Mouse (Mus musculus) adipose tissue, adult 10 weeks (tissue): ENCODE data around the gene Olfr685. TPM values are rescaled to one million over a fixed set of nuclear protein-coding genes. Genes with fewer than 3 reads are reported as not detected.

Experiments used
- polyA plus RNA-seq: library from polyadenylated mRNA; stranded (reverse); fragments of 350-450 nt; fragmentation: Illumina TruSeq; extraction: RNeasy Lipid Tissue Mini Kit (QIAGEN cat#74804); gene quantifications from one replicate; pipeline ENCODE4 v1.2.3, GENCODE M21; 2014; ENCODE audit warnings: low read depth, low replicate concordance

Gene Olfr685
- not detected for polyA plus RNA-seq

DNA sequence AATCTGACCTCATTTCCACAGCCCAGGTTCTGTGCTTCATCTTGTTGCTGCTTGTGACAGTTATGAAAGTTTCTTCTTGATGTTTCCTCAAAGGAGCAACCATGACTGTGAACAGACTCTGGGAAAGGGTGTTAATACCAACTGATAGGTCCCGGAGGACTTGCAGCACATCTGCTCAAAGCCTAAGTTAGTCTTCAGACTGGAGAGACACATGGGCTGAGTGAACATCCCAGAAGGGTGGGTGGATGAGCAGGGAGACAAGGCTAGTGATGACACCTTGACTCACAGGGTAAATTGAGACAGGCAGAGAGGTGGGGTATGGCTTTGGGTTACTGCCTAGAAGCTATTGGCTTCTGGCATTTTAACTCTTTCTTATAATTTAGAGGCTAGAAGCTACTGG, at the start of gene Olfr685:
Gene Olfr685 (minus strand): TSS at position 101 of the 400 bp plus-strand sequence.

DNA sequence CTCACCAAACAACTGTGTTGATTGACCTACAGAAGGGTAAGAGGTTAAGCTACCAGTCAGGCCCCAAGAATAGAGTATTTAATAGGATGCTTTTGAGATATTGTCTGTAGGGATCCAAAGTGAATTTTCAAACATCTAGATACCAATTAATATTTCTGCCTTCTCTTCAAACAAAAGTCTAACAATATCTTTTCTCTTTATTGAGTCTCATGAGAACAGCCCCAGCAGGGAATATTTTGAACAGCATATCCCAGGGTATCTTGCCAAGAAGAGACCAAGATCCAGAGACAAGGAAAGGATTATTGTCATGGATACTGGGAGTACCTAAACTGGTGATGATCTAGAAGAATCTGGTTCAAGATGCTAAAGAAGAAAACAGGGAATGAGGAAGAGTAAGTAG, 21.6 kb upstream of the Olfr685 start, which contains the start of gene Olfr686:
Gene Olfr686 (minus strand): TSS at position 101 of the 400 bp plus-strand sequence.

DNA sequence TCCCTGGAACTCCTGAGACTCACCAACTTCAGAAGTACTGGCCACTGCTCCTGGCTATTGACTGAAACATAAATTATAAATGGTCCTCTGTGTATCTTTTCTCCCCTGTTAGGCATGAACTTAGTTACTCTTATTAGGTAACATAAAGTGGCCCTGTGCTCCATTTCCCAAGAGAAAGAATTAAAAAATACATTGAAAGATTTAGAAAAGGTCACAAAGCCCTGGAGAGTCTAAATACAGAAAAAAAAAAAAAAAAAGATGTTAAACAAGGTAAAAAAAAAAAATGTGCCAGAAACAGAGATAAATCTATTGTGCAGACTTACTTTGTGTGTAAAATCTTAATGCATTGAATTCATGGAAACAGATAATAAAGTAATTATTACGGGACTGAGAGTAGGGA, 22.3 kb downstream of the Olfr685 start, which contains the start of gene Olfr684:
Gene Olfr684 (minus strand): TSS at position 101 of the 400 bp plus-strand sequence.

DNA sequence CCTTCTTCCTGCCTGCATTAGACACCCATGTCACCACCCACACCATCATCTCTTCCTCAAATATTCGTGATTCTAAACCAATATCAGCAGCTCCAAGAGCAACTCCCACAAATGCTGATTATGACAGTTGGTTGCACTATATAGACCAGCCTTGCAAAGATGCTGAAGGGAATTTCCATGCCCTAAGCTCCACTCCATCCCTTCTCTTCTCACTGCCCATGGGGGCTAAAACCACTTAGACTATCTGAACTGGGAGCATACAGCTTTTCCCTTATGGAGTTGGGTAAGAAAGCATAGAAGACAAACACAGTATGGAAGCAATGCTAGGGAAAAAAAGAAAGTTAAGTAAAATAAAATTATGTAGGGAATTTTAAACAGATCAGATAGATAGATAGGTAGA, 38.9 kb downstream of the Olfr685 start, which contains the start of gene Olfr683:
Gene Olfr683 (minus strand): TSS at position 101 of the 400 bp plus-strand sequence.

Other genes starting within 250 kb of the Olfr685 start
- not detected for gene Olfr670, start 223.4 kb downstream of the Olfr685 start, polyA plus RNA-seq
- gene Olfr671, start 206.9 kb downstream of the Olfr685 start, polyA plus RNA-seq, result not detected
- gene Olfr672, start 184.0 kb downstream of the Olfr685 start, polyA plus RNA-seq, result not detected
- not detected for gene Olfr675, start 157.6 kb downstream of the Olfr685 start, polyA plus RNA-seq
- not detected for gene Olfr676, start 153.3 kb downstream of the Olfr685 start, polyA plus RNA-seq
- not detected for gene Olfr677, start 134.6 kb downstream of the Olfr685 start, polyA plus RNA-seq
- not detected for gene Olfr678, start 121.5 kb downstream of the Olfr685 start, polyA plus RNA-seq
- not detected for gene Olfr679, start 104.8 kb downstream of the Olfr685 start, polyA plus RNA-seq
- not detected for gene Olfr680-ps1, start 93.2 kb downstream of the Olfr685 start, polyA plus RNA-seq
- not detected for gene Olfr681, start 69.2 kb downstream of the Olfr685 start, polyA plus RNA-seq
- gene Olfr683, start 39.0 kb downstream of the Olfr685 start, polyA plus RNA-seq, result not detected
- not detected for gene Olfr684, start 22.4 kb downstream of the Olfr685 start, polyA plus RNA-seq
- gene Olfr686, start 21.5 kb upstream of the Olfr685 start, polyA plus RNA-seq, result not detected
- not detected for gene Olfr688, start 102.1 kb upstream of the Olfr685 start, polyA plus RNA-seq
- not detected for gene Olfr689, start 125.2 kb upstream of the Olfr685 start, polyA plus RNA-seq
- gene Olfr690, start 148.1 kb upstream of the Olfr685 start, polyA plus RNA-seq, result not detected
- gene Olfr691, start 156.3 kb upstream of the Olfr685 start, polyA plus RNA-seq, result not detected
- gene Olfr692, start 182.2 kb upstream of the Olfr685 start, polyA plus RNA-seq, result not detected
- 4.3 TPM for gene Gm5901, start 189.0 kb upstream of the Olfr685 start, polyA plus RNA-seq
- gene Fam160a2, start 214.0 kb upstream of the Olfr685 start, polyA plus RNA-seq, result 29.8 TPM
- gene Cnga4, start 218.6 kb upstream of the Olfr685 start, polyA plus RNA-seq, result 0.62 TPM
- 0.45 TPM for gene Cckbr, start 239.7 kb upstream of the Olfr685 start, polyA plus RNA-seq